Mouse (Mus musculus) lung, postnatal 0 days (tissue): ENCODE data around the gene Uhrf2. TPM values are rescaled to one million over a fixed set of nuclear protein-coding genes. Genes with fewer than 3 reads are reported as not detected.

Experiments
- ATAC-seq: fragments of 200-750 bp; cut with Nextera tagmentation; 2 replicates; pipeline ENCODE4 v1.8.0; 2017; ENCODE audit warnings: moderate library complexity
- DNase-seq: peaks from one replicate; pipeline ENCODE4 v3.0.0-alpha.2; 2016; ENCODE audit warnings: low spot score
- H3K27ac ChIP-seq: fragments of 300-500 bp; sonication (generic); 2 replicates; pipeline ENCODE4 v1.5.1; 2014; ENCODE audit warnings: antibody characterized with exemption, mild to moderate bottlenecking, low read length, mixed read lengths
- H3K27me3 ChIP-seq: fragments of 300-500 bp; sonication (generic); replicated peaks from 2 replicates; pipeline ENCODE4 v1.6.1; 2014; ENCODE audit warnings: low read length, mixed read lengths; ENCODE audit not compliant: insufficient read depth
- H3K36me3 ChIP-seq: fragments of 300-500 bp; sonication (generic); 2 replicates; pipeline ENCODE4 v1.6.1; 2014; ENCODE audit warnings: low read length, mixed read lengths; ENCODE audit not compliant: insufficient read depth
- H3K4me1 ChIP-seq: fragments of 300-500 bp; sonication (generic); 2 replicates; pipeline ENCODE4 v1.6.1; 2014; ENCODE audit warnings: antibody characterized with exemption, low read depth, low read length, mixed read lengths; ENCODE audit not compliant: insufficient read depth
- H3K4me2 ChIP-seq: fragments of 300-500 bp; sonication (generic); replicated peaks from 2 replicates; pipeline ENCODE4 v1.6.1; 2014; ENCODE audit warnings: low read depth, mild to moderate bottlenecking, low read length, moderate library complexity, mixed read lengths
- H3K4me3 ChIP-seq: fragments of 300-500 bp; sonication (generic); 2 replicates; pipeline ENCODE4 v1.5.1; 2014; ENCODE audit warnings: low read depth, low read length
- H3K9ac ChIP-seq: fragments of 300-500 bp; sonication (generic); replicated peaks from 2 replicates; pipeline ENCODE4 v1.6.1; 2014; ENCODE audit warnings: low read depth, mild to moderate bottlenecking
- H3K9me3 ChIP-seq: fragments of 300-500 bp; sonication (generic); 2 replicates; pipeline ENCODE4 v1.6.1; 2016; ENCODE audit warnings: low read length, mixed read lengths
- CTCF ChIP-seq: IDR thresholded peaks from 2 replicates; pipeline ENCODE4 v1.5.1; 2016; ENCODE audit warnings: antibody characterized with exemption, mild to moderate bottlenecking
- EP300 ChIP-seq: IDR thresholded peaks from 2 replicates; pipeline ENCODE4 v1.6.1; 2016; ENCODE audit warnings: antibody characterized with exemption, mild to moderate bottlenecking, control low read depth
- WGBS: fragments of 180-500 bp; shearing (Covaris S2); extraction: QIAGEN DNeasy Blood & Tissue Kit; methylation state at CpG from one replicate; pipeline ENCODE4 v1.1.7; 2014; 5-methylcytosine and 5-hydroxymethylcytosine counted together
- polyA plus RNA-seq: library from polyadenylated mRNA; unstranded; fragments of >200 nt; fragmentation: Nextera tagmentation; extraction: Ambion mirVana; gene quantifications from 2 replicates; pipeline ENCODE4 v1.2.1, GENCODE M21; 2015

Gene Uhrf2
- polyA plus RNA-seq, result 28.0 and 36.7 TPM in 2 replicates

GRCm38 (mm10) chr19:30029894-30030635 is at the start of gene Uhrf2:
Gene Uhrf2 (plus strand): TSS chr19:30030513.
- WGBS, result 5% methylated on average over 68 of the region's 74 CpGs
- H3K4me2 ChIP-seq, result peak within 1 kb of the TSS; percentile 78
- DNase-seq, result peak; percentile 98
- peak; percentile 98 for ATAC-seq
- H3K36me3 ChIP-seq, result no peaks in the 10 kb centered on the region
- peaks cover 13% of the 10 kb centered on the region; the same call in 1 of the 2 replicates for H3K4me1 ChIP-seq
- H3K27me3 ChIP-seq, result no peaks in the 10 kb centered on the region
- TF ChIP-seq EP300, result peak; percentile 88
- TF ChIP-seq CTCF, result no peak
- H3K9me3 ChIP-seq, result no peaks in the 10 kb centered on the region
- H3K9ac ChIP-seq, result peak within 1 kb of the TSS; percentile 98
- H3K27ac ChIP-seq, result peak within 1 kb of the TSS; percentile 93
- peak within 1 kb of the TSS; percentile 96 for H3K4me3 ChIP-seq

GRCm38 (mm10) chr19:29984208-29985005 is 45.9 kb upstream of the Uhrf2 start:
- TF ChIP-seq CTCF (no peak), EP300 (no peak)
- no peak for ATAC-seq
- no peaks in the 10 kb centered on the region for H3K36me3 ChIP-seq
- no peak overlapping the region for H3K9ac ChIP-seq
- no peaks in the 10 kb centered on the region for H3K4me1 ChIP-seq
- H3K4me2 ChIP-seq, result no peak overlapping the region
- no peak for DNase-seq
- no peaks in the 10 kb centered on the region for H3K27me3 ChIP-seq
- WGBS, result 70% methylated on average over 16 of the region's 16 CpGs
- no peaks in the 10 kb centered on the region for H3K9me3 ChIP-seq
- H3K27ac ChIP-seq, result no peak overlapping the region
- H3K4me3 ChIP-seq, result no peak overlapping the region

- DNase-seq, result no peak
- H3K36me3 ChIP-seq, result no peaks in the 10 kb centered on the region
- 81% methylated on average over 12 of the region's 12 CpGs for WGBS
- H3K9me3 ChIP-seq, result no peaks in the 10 kb centered on the region
- no peaks in the 10 kb centered on the region for H3K27me3 ChIP-seq
- no peak for TF ChIP-seq CTCF
- no peak overlapping the region for H3K9ac ChIP-seq
- H3K4me2 ChIP-seq, result no peak overlapping the region
- H3K27ac ChIP-seq, result no peak overlapping the region
- no peak overlapping the region for H3K4me3 ChIP-seq
- H3K4me1 ChIP-seq, result no peaks in the 10 kb centered on the region
- no peak for ATAC-seq
Observed at GRCm38 (mm10) chr19:29986464-29987091, 43.7 kb upstream of the Uhrf2 start.

GRCm38 (mm10) chr19:30000406-30001365 is 29.6 kb upstream of the Uhrf2 start:
- Histone ChIP-seq H3K9ac (no peak overlapping the region), H3K4me3 (no peak overlapping the region), H3K36me3 (no peaks in the 10 kb centered on the region), H3K27ac (no peak overlapping the region), H3K4me1 (no peaks in the 10 kb centered on the region), H3K4me2 (no peak overlapping the region), H3K9me3 (no peaks in the 10 kb centered on the region), H3K27me3 (no peaks in the 10 kb centered on the region)
- ATAC-seq (no peak), DNase-seq (no peak)
- TF ChIP-seq EP300, result no peak
- no peak for TF ChIP-seq CTCF
- WGBS, result 63% methylated on average over 12 of the region's 12 CpGs

- no peak overlapping the region for H3K9ac ChIP-seq
- 63% methylated on average over 6 of the region's 6 CpGs for WGBS
- no peak overlapping the region for H3K4me2 ChIP-seq
- DNase-seq (no peak), ATAC-seq (no peak)
- no peak overlapping the region for H3K27ac ChIP-seq
- H3K27me3 ChIP-seq, result no peaks in the 10 kb centered on the region
- no peaks in the 10 kb centered on the region for H3K4me1 ChIP-seq
- H3K4me3 ChIP-seq, result no peak overlapping the region
- no peaks in the 10 kb centered on the region for H3K9me3 ChIP-seq
- TF ChIP-seq CTCF (no peak), EP300 (no peak)
- no peaks in the 10 kb centered on the region for H3K36me3 ChIP-seq
Observed at GRCm38 (mm10) chr19:30001550-30001949, 28.8 kb upstream of the Uhrf2 start.
